Mouse (Mus musculus): ENCODE results near the gene Hdac7.

GRCm38 (mm10) chr15:97841383-97841782 is 2.9 kb downstream of the Hdac7 start:
- TF ChIP-seq CTCF (conservative IDR thresholded peaks at IDR 0.05; ENCODE audit: low read length): no peak
- TF ChIP-seq NANOG (IDR thresholded peaks at IDR 0.05; ENCODE audit: borderline replicate concordance, low read length): no peak

Measured in E14TG2a.4 (cell line).